Mouse (Mus musculus) thymus, postnatal 14 days (tissue): ENCODE results near the gene Mprip.
"Not testable (repeated sequence)": the region's sequence is repeated elsewhere in the genome, so short reads cannot be mapped to it uniquely, and the experiment has no call there.

Source experiments
- DNase-seq: peaks from one replicate; pipeline ENCODE4 v3.0.0; 2021

Gene Mprip

GRCm38 (mm10) chr11:59655337-59655736, 5.8 kb upstream of the Mprip start:
- no peak for DNase-seq

- DNase-seq, result no peak
These were observed 5.1 kb upstream of the Mprip start for GRCm38 (mm10) chr11:59656016-59656415.

GRCm38 (mm10) chr11:59661601-59662248, 620 bp downstream of the Mprip start:
- DNase-seq, result no peak

DNA sequence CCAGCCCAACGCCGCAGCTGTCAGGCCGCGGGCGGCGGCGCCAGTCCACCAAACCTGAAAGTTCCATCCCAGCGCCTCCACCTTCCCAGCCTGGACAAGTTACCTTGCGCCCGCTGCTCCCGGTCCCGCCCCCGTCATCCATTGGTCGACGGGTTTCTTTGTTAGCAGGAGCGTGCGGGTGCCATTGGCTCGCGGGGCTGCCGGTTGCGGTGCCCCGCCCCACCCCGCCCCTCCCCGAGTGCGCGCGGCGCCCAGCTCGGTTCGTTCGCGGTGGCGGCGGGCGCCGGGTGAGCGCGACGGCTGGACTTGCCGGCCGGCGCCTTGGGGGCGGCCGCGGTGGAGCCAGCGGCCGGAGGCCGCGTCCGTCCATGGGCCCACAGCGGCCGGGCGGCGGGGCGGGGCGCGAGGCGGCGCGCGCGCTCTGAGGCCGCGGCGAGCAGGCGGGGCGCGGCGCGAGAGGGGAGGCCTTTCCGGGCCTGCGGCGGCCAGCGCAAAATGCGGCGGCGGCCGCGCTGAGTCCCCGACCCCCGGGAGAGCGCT, 1.2 kb downstream of the Mprip start:
- peak; percentile 92 for DNase-seq

DNA sequence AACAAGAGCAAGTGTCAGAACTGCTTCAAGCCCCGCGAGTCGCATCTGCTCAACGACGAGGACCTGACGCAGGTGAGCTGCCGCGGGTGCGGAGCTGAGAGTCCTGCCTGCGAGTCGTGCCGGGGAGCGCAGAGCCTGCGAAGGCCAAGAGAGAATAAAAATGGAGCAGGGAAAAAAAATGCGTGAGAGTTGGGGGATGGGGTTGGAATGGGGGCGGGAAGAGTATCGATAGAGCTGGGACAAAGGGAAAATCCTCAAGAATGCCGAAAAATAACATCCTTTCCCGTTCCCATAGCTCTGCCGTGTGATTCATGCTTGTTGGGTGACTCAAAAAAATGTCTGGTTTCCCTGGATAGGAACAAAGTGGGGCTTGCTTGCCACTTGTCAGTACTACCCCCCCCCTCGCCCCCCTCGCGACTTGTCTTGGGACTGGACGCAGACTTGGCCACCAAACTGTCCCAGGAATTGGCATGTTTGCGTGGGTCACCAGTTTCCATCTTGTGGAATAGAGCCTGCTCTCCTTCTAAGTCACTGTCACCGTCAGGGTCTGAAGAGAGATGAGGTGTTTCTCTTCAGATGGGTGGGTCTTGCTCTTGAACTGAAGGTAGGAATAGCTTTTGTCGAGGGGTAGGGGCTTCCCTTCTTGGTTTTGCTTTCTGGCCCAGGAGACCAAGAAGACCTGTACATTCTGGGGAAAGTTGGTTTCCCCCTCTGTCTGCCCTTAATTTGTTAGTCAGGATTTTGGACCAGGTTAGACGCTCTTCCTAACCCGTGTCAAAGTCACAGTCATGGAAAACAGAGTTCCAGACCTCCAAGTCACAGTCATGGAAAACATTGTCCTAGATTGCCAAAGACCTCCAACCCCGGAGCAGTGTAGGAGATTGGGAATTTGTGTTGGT, 2.0 kb downstream of the Mprip start:
- peak; percentile 58 for DNase-seq

DNA sequence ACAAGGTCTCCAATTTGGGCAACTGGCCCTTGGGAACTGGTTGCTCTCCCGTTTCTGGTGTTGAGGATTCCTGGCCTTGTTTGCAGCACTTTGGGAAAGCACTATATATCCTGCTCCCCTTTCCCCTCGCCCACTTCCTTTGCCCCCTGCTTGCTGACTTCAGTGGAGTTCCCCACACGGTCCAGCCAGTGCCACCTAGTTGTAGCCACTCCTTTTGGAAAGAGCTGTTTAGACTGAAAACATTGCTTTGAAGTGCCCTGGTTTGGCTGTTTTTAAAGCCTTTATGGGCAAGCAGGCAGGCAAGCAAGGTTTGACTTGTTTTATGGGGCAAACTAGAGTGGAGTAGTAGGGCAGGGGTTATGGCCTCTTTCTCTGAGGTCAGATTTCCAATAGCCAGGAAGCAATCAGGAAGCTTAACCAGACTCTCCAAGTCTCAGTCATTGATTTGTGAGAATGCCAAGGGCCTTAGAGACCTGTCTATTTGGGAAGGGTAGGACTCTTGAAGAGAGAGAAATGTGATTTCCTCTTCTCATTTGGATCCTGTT, 2.7 kb downstream of the Mprip start:
- no peak for DNase-seq

GRCm38 (mm10) chr11:59664818-59665217, 3.7 kb downstream of the Mprip start:
- DNase-seq, result no peak

GRCm38 (mm10) chr11:59671049-59671693, 10.1 kb downstream of the Mprip start:
- no peak for DNase-seq

GRCm38 (mm10) chr11:59674013-59674412, 12.9 kb downstream of the Mprip start:
- DNase-seq, result no peak

GRCm38 (mm10) chr11:59674746-59675145, 13.6 kb downstream of the Mprip start:
- DNase-seq, result not testable (repeated sequence)

GRCm38 (mm10) chr11:59677767-59678166, 16.7 kb downstream of the Mprip start:
- no peak for DNase-seq

DNA sequence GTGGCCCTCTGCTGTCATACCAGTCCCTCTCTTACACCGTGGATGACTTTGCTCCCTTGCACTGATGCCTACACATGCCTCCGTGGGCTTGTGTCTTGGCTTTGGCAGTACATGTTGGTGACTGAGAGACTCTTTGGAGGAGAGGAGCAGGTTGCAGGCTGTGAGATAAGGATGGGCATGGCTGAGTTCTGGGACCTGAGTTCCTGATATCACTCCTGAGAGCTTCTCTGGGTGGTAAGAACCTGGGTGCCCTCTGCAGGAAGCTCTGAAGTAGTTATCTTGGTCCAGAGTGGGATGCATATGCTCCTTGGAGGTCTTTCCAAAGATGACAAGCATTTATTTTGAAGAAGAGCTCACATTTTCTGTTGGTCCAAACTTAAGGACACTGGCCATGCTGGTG, 17.6 kb downstream of the Mprip start:
- no peak for DNase-seq

DNA sequence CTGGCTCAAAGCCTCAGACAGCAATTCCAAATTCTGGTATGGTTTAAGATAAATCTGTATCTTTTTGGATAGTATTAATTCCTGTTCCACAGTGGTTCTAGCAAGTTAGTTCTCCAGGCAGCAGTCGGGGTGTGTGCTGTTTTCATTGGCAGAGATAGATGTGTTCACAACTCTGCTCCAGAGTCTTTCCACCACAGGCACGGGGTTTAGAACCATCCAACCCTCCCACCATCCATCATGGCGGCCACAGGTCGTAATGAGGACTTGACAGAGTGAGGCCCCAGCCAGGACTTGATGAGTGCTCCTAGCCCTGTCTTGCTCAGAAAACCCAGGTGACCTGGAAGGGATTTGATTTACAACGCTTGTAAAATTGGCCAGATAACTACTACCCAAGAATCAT, 19.0 kb downstream of the Mprip start:
- DNase-seq, result no peak

GRCm38 (mm10) chr11:59684956-59685355, 23.9 kb downstream of the Mprip start:
- no peak for DNase-seq

- no peak for DNase-seq
These were observed 33.4 kb downstream of the Mprip start for GRCm38 (mm10) chr11:59694533-59694932.

GRCm38 (mm10) chr11:59695550-59695949, 34.4 kb downstream of the Mprip start:
- no peak for DNase-seq

DNA sequence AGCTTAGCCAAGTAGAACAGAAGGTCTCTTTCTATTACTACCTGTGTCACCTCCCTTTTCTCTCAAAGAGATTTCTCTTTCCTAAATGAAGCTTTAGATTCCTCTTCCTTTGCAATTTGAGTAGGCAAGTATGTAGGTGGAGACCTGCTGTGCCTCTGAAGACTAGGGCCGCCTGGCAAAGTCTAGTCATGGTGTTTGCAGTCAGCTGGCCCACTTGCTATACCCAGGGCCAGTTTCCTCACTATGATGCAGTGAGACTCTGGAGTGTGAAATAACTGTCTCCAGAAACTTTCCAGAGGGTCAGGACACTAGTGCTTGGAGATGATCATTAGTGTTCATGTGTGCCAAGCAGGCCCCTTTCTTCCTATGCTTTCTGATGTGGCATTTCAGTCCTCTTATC, 36.5 kb downstream of the Mprip start:
- no peak for DNase-seq

DNA sequence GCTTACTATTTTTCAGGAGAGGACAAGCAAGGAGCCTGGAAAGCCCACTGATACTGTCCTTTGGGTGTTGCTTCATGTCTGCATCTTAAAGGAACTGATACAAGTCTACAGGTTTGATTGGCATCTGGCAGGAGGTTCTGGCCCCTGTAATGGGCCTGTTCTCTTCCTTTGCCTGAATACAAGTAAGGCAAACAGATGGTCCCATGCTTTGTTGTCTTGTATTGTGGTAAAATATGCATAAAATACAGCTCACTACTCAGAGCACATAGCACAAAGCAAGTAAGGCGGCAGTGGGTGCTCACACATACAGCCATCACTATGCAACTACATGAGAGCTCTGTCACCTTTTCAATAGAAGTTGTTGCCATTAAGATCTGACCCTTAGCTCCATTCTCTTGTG, 39.7 kb downstream of the Mprip start:
- no peak for DNase-seq

DNA sequence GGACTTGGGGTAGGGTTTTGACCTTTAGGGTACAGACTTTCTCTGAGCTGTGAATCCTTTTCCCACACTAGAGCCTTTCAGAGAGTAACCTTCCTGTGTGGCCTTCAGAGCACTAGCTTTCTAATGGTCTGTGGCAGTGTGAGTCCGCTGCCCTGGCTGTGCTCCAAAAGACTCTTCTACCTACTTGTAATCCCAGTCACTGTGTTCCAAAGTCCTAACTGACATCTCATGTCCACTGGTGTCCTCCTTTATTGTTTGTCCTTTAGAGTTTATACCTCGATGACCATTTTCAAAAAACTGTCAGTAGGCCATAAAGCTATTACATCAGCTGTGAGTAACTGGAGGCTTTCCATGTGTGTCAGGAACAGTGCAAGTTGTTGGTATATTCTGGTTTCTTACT, 44.0 kb downstream of the Mprip start:
- no peak for DNase-seq

DNA sequence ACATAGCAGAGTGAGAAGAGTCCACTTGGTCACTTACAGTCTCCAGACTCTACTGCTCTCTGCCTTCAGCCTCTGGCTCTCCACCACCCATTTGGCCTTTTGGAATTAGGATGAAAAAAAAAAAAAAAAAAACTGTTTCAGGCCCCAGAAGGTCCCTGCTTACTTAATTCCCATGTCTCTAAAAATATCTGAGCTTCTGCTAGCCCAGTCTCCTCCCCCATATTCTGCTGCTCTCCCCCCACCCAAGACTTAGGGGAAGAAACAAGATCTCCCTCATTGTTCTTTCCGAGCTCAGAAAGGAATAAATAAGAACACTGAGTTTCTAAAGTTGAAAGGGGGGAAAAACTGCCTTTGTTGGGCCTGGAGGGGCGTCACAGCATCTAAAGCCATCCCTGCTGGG, 46.4 kb downstream of the Mprip start:
- no peak for DNase-seq

GRCm38 (mm10) chr11:59707931-59708611, 47.0 kb downstream of the Mprip start:
- DNase-seq, result no peak

DNA sequence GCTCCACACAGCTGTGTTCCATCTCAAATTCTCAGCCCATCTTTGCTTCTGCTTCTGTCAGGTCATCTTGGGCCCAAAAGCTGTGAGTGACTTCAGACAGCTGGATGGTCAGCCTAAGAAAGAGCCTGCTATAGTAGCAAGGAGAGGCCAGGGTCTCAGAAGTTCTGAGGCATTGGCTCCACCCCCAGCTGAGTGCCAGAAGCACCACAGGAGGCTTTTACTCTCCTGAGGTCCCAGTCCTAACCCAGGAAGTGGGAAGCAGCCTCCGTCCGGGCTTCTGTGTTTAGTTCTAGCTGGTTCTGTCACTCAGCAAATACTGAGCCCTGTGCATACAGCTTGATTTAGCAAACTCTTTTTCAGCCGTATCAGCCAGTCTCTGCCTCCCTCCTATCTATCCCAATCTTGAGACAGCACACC, 54.3 kb downstream of the Mprip start:
- DNase-seq, result no peak
